Comparison of ENCODE assay signal across 8 mouse cellular contexts in genomic region chr9:121314541-121315152, GRCm38 (mm10). TPM values are rescaled to one million over a fixed set of nuclear protein-coding genes. Genes with fewer than 3 reads are reported as not detected.
DNase-seq lines count a peak whose midpoint lies in the region; ATAC-seq lines count a peak whose summit lies in the region.

No protein-coding gene starts in this region.

- ATAC-seq in liver, embryonic 13.5 days (ENCODE audit: low read depth) = 0 out of 2 replicates have a peak, but pooled peaks have one; percentile 6
- ATAC-seq in monocyte, adult 5-6 weeks (replicated peaks; ENCODE audit: insufficient number of reproducible peaks, low FRiP score, low TSS enrichment, poor library complexity, severe bottlenecking) = peak; percentile 66

- peaks cover 9% of the 10 kb centered on the region for H3K36me3 ChIP-seq in embryonic facial prominence, embryonic 10.5 days (replicated peaks)
- 0 out of 2 replicates have a peak, but pooled peaks cover 3% of the 10 kb centered on the region for H3K36me3 ChIP-seq in liver, embryonic 13.5 days

- no peaks in the 10 kb centered on the region for H3K9me3 ChIP-seq in embryonic facial prominence, embryonic 10.5 days
- H3K9me3 ChIP-seq in liver, embryonic 13.5 days (replicated peaks) = no peaks in the 10 kb centered on the region

- peak overlapping the region; percentile 47 for H3K4me3 ChIP-seq in embryonic facial prominence, embryonic 10.5 days
- H3K4me3 ChIP-seq in liver, embryonic 13.5 days (replicated peaks) = peak overlapping the region; percentile 37

- peak; percentile 59 for DNase-seq in gastrocnemius, postnatal 14 days
- no peak for DNase-seq in gastrocnemius, postnatal 36 days
- no peak for DNase-seq in embryonic facial prominence, embryonic 10.5 days (ENCODE audit: low spot score)
- DNase-seq in heart, postnatal 14 days = peak; percentile 65 to 73
- DNase-seq in liver, embryonic 13.5 days = no peak
- no peak for DNase-seq in left cerebral cortex, adult 11 months (ENCODE audit: low spot score)
- DNase-seq in cerebellum, adult 11-12 months = no peak

- intact Hi-C loops in gastrocnemius, postnatal 14 days (cut with DNase I; ENCODE audit: low total_unique reads) = no loop called here
- intact Hi-C loops in gastrocnemius, postnatal 36 days (cut with DNase I) = loop anchor here (5.0 kb wide), 1 partner anchor 33 kb away; no protein-coding TSS in a partner anchor
- intact Hi-C loops in heart, postnatal 14 days (cut with DNase I) = loop anchor here (1.0 kb wide), 1 partner anchor 16 kb away; no protein-coding TSS in a partner anchor

- H3K27ac ChIP-seq in embryonic facial prominence, embryonic 10.5 days (replicated peaks) = peak overlapping the region; percentile 77
- H3K27ac ChIP-seq in liver, embryonic 13.5 days = peak overlapping the region; percentile 30; the same call in 1 of the 2 replicates

- peak overlapping the region; percentile 68 for H3K4me2 ChIP-seq in liver, embryonic 13.5 days

- H3K9ac ChIP-seq in liver, embryonic 13.5 days = peak overlapping the region; percentile 20; the same call in 1 of the 2 replicates

- 25% methylated on average over 14 of the region's 14 CpGs for WGBS in embryonic facial prominence, embryonic 10.5 days
- WGBS in liver, embryonic 13.5 days (ENCODE audit: insufficient replicate concordance) = 8% methylated on average over 14 of the region's 14 CpGs

- peaks cover 66% of the 10 kb centered on the region for H3K4me1 ChIP-seq in embryonic facial prominence, embryonic 10.5 days
- H3K4me1 ChIP-seq in liver, embryonic 13.5 days (replicated peaks) = peaks cover 50% of the 10 kb centered on the region

- H3K27me3 ChIP-seq in embryonic facial prominence, embryonic 10.5 days (replicated peaks; ENCODE audit: low read depth, poor library complexity, severe bottlenecking) = 0 out of 2 replicates have a peak, but pooled peaks cover 5% of the 10 kb centered on the region
- H3K27me3 ChIP-seq in liver, embryonic 13.5 days = no peaks in the 10 kb centered on the region

RNA-seq across cellular contexts. Expression of gene Trak1, which starts 17.3 kb away (rescaled TPM):
- total RNA-seq in gastrocnemius, postnatal 14 days (2021) = 100 to 1,000 TPM; 167 to 178 TPM
- total RNA-seq in gastrocnemius, postnatal 36 days (2021) = 100 to 1,000 TPM; 182 to 188 TPM
- polyA plus RNA-seq in embryonic facial prominence, embryonic 10.5 days (2016; fragmentation: Nextera tagmentation; extraction: Ambion mirVana) = 14.1 and 14.7 TPM in 2 replicates
- total RNA-seq in heart, postnatal 14 days (2021) = 100 to 1,000 TPM; 323 to 335 TPM
- polyA plus RNA-seq in liver, embryonic 13.5 days (2015; fragmentation: Nextera tagmentation; extraction: Ambion mirVana) = 3.6 and 4.8 TPM in 2 replicates
- total RNA-seq in monocyte, adult 5-6 weeks (2017) = 26.0 to 55.3 TPM (median 29.2 TPM) in 3 replicates

RNA-seq across cellular contexts. Expression of gene Ulk4, which starts 37.6 kb away (rescaled TPM):
- total RNA-seq in gastrocnemius, postnatal 14 days (2021) = under 1 TPM; 0.31 to 0.41 TPM
- total RNA-seq in gastrocnemius, postnatal 36 days (2021) = under 1 TPM; 0.20 to 0.38 TPM
- 140 TPM in 2 replicates for polyA plus RNA-seq in embryonic facial prominence, embryonic 10.5 days (2016; fragmentation: Nextera tagmentation; extraction: Ambion mirVana)
- 1 to 10 TPM in 1 of 2 experiments, under 1 TPM in 1; 0.49 to 1.0 TPM for total RNA-seq in heart, postnatal 14 days (2021)
- polyA plus RNA-seq in liver, embryonic 13.5 days (2015; fragmentation: Nextera tagmentation; extraction: Ambion mirVana) = 37.0 and 43.0 TPM in 2 replicates
- total RNA-seq in monocyte, adult 5-6 weeks (2017) = 1.1 to 7.0 TPM (median 3.2 TPM) in 3 replicates

Comparison
In these comparisons a context has a peak if more than half of its experiments do, and no peak if none do; other contexts are left out.
1. DNase-seq: peak in gastrocnemius, postnatal 14 days (single experiment) and heart, postnatal 14 days (2 of 2); none in gastrocnemius, postnatal 36 days (0 of 2), embryonic facial prominence, embryonic 10.5 days (single experiment), liver, embryonic 13.5 days (single experiment), left cerebral cortex, adult 11 months (single experiment) and cerebellum, adult 11-12 months (single experiment).